Mouse (Mus musculus) liver, embryonic 11.5 days (tissue): ENCODE measurements at regions not wholly inside any gene's neighbourhood (a gene's known extent, or its start where the extent isn't known, plus 50 kb on each side); places are given as distances from the start of the nearest gene placed in this dataset.

Experiments used
- ATAC-seq: fragments of 200-750 bp; cut with Nextera tagmentation; replicated peaks from 2 replicates; pipeline ENCODE4 v1.8.0; 2017; ENCODE audit warnings: moderate number of reproducible peaks, mild to moderate bottlenecking, moderate TSS enrichment, moderate library complexity; ENCODE audit not compliant: low FRiP score
- DNase-seq: peaks from one replicate; pipeline ENCODE4 v3.0.0-alpha.2; 2017; ENCODE audit warnings: low spot score
- H3K27ac ChIP-seq: fragments of 300-500 bp; sonication (generic); 2 replicates; pipeline ENCODE4 v1.5.1; 2014; ENCODE audit warnings: mild to moderate bottlenecking, low read depth, low read length, control low read depth
- H3K27me3 ChIP-seq: fragments of 300-500 bp; sonication (generic); replicated peaks from 2 replicates; pipeline ENCODE4 v1.6.1; 2014; ENCODE audit warnings: low read length, mixed read lengths; ENCODE audit not compliant: control insufficient read depth, insufficient read depth
- H3K36me3 ChIP-seq: fragments of 300-500 bp; sonication (generic); 2 replicates; pipeline ENCODE4 v1.6.1; 2014; ENCODE audit warnings: mild to moderate bottlenecking, low read length, moderate library complexity, mixed read lengths; ENCODE audit not compliant: control insufficient read depth, insufficient read depth
- H3K4me1 ChIP-seq: fragments of 300-500 bp; sonication (generic); replicated peaks from 2 replicates; pipeline ENCODE4 v1.6.1; 2014; ENCODE audit warnings: low read length, mixed read lengths; ENCODE audit not compliant: control insufficient read depth, insufficient read depth
- H3K4me2 ChIP-seq: fragments of 300-500 bp; sonication (generic); 2 replicates; pipeline ENCODE4 v1.6.1; 2014; ENCODE audit warnings: mild to moderate bottlenecking, control low read depth, moderate library complexity
- H3K4me3 ChIP-seq: fragments of 300-500 bp; sonication (generic); 2 replicates; pipeline ENCODE4 v1.5.1; 2014; ENCODE audit warnings: low read depth, low read length, control low read depth
- H3K9ac ChIP-seq: fragments of 300-500 bp; sonication (generic); 2 replicates; pipeline ENCODE4 v1.6.1; 2014; ENCODE audit warnings: low read depth, low read length, control low read depth
- H3K9me3 ChIP-seq: fragments of 300-500 bp; sonication (generic); 2 replicates; pipeline ENCODE4 v1.6.1; 2016; ENCODE audit warnings: low read length, inconsistent platforms, mixed read lengths; ENCODE audit not compliant: control insufficient read depth
- WGBS: fragments of 180-500 bp; shearing (Covaris S2); extraction: QIAGEN DNeasy Blood & Tissue Kit; methylation state at CpG from one replicate; pipeline ENCODE4 v1.1.7; 2014; 5-methylcytosine and 5-hydroxymethylcytosine counted together

DNA sequence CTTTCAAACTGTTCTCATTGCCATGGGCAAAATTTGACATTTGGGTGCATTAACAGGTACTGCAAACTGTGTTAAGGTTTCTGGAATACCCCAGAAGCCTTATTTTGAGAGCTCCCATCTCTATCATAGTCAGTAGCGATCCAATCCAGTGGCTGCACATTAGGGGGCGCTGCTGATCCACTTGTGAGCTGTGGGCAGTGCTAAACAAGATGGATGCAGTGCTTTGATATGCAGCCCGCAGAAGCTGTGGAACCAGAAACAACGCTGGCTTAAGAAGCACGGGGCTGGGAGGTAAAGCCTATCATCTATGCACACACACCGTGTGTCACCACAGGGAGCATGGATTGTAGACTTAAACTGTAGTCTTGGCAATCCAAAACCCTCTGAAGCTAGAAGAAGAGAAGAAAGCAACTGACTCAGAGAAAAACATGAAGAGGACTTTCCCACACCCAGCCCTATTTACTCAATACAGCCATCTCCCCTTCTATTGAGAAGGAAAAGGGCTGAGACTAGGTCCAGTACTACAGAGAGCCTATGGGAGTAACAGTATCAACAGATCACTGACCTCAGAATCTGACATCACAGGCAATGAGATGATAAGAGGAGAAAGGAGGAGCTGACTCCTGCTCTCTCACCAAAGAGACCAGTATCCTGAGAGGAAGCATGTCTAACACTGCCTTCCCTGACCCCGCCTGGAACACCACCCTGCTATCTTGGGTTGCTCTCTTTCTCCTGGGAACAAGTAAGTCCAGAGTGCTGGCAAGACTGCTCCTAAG lies 83.1 kb upstream of the 2210010C04Rik start:
- 0 out of 2 replicates have a peak overlapping the region, but pooled peaks have one; percentile 26 for H3K9ac ChIP-seq
- peak overlapping the region; percentile 22; the same call in 1 of the 2 replicates for H3K27ac ChIP-seq
- peak overlapping the region; percentile 54 for H3K4me2 ChIP-seq
- ATAC-seq (peak; percentile 85), DNase-seq (peak; percentile 63)
- peaks cover 9% of the 10 kb centered on the region for H3K4me1 ChIP-seq
- no peaks in the 10 kb centered on the region for H3K27me3 ChIP-seq
- H3K4me3 ChIP-seq, result peak overlapping the region; percentile 20
- 12% methylated on average over 7 of the region's 7 CpGs for WGBS
- no peaks in the 10 kb centered on the region for H3K9me3 ChIP-seq
- no peaks in the 10 kb centered on the region for H3K36me3 ChIP-seq

- Histone ChIP-seq H3K4me2 (no peak overlapping the region), H3K4me1 (peaks cover 11% of the 10 kb centered on the region), H3K9ac (no peak overlapping the region), H3K27ac (no peak overlapping the region), H3K9me3 (no peaks in the 10 kb centered on the region), H3K4me3 (no peak overlapping the region), H3K36me3 (no peaks in the 10 kb centered on the region), H3K27me3 (no peaks in the 10 kb centered on the region)
- 43% methylated on average over 1 of the region's 1 CpGs for WGBS
- no peak for DNase-seq
- ATAC-seq, result peak; percentile 40; the same call in 1 of the 2 replicates
These were observed 78.6 kb upstream of the 2210010C04Rik start for GRCm38 (mm10) chr6:41113943-41114342.

- Histone ChIP-seq H3K27me3 (no peaks in the 10 kb centered on the region), H3K27ac (no peak overlapping the region), H3K4me2 (no peak overlapping the region), H3K9me3 (no peaks in the 10 kb centered on the region), H3K9ac (no peak overlapping the region), H3K36me3 (no peaks in the 10 kb centered on the region), H3K4me1 (0 out of 2 replicates have a peak, but pooled peaks cover 4% of the 10 kb centered on the region), H3K4me3 (no peak overlapping the region)
- ATAC-seq (peak; percentile 74), DNase-seq (peak; percentile 47)
- WGBS, result 35% methylated on average over 7 of the region's 7 CpGs
These were observed 77.7 kb upstream of the 2210010C04Rik start for GRCm38 (mm10) chr6:41112861-41113610.

DNA sequence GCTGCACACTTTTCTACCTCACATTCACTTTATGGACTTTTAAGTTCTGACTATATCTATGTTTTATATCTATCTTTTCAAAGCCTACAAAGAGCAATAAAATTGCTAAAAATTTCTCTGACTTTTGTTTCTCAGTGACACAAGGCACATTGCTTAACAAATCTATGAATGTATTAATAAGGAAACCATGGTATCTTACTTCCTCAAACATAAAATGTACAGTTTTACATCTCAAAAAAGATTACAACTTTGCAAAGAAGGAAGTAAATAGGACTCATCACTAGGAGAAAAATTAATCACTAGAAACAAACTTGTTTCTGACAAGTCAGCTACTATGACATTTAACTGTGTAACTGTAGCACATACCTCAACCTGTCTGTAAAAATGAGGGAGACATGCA lies 76.5 kb upstream of the 2210010C04Rik start:
- H3K4me1 ChIP-seq, result 0 out of 2 replicates have a peak, but pooled peaks cover 4% of the 10 kb centered on the region
- no peak for ATAC-seq
- no peak overlapping the region for H3K4me2 ChIP-seq
- H3K9me3 ChIP-seq, result no peaks in the 10 kb centered on the region
- H3K27ac ChIP-seq, result no peak overlapping the region
- no peak for DNase-seq
- no peaks in the 10 kb centered on the region for H3K27me3 ChIP-seq
- H3K36me3 ChIP-seq, result no peaks in the 10 kb centered on the region
- H3K9ac ChIP-seq, result no peak overlapping the region
- no peak overlapping the region for H3K4me3 ChIP-seq

- DNase-seq (no peak), ATAC-seq (no peak)
- no peak overlapping the region for H3K4me2 ChIP-seq
- no peak overlapping the region for H3K4me3 ChIP-seq
- H3K4me1 ChIP-seq, result peaks cover 8% of the 10 kb centered on the region; the same call in 1 of the 2 replicates
- no peaks in the 10 kb centered on the region for H3K9me3 ChIP-seq
- H3K36me3 ChIP-seq, result no peaks in the 10 kb centered on the region
- H3K9ac ChIP-seq, result no peak overlapping the region
- H3K27ac ChIP-seq, result no peak overlapping the region
- no peaks in the 10 kb centered on the region for H3K27me3 ChIP-seq
- WGBS, result 54% methylated on average over 1 of the region's 1 CpGs
These were observed 73.6 kb upstream of the 2210010C04Rik start for GRCm38 (mm10) chr6:41108897-41109296.

DNA sequence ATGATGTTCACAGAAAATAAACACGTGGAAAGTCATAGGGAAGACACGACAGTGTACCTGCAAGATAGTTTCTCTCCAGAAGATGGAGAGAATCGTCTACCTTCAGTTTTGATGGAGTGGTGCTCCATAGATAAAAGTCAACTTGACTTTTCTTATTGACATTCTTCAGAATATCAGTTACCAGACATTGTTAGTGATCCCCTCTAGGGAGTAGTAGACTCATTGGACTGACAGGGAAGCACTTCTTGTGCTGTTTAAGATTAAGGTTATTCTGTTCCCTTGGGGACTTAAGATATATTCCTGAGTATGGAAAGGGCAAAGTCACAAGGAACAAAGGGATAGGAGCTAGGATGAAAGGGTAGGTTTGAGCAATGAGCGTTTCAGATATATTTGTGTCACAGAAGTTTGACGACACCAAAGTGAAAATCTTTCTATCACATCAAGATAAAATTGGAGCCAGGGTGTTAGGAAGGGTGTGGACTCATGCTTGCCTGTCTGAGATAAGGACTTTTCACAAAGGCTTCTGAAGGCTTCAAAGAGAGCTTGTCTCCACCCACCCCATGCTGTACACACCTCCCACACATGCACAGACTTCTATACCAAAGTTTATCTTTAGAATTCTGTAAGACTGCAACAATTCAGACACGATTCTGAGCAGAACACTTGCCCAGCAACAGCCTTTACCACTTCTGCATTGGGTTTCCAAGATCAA lies 68.5 kb upstream of the 2210010C04Rik start:
- H3K9me3 ChIP-seq, result no peaks in the 10 kb centered on the region
- ATAC-seq (peak; percentile 99), DNase-seq (no peak)
- WGBS, result 42% methylated on average over 6 of the region's 6 CpGs
- H3K9ac ChIP-seq, result no peak overlapping the region
- peaks cover 8% of the 10 kb centered on the region; the same call in 1 of the 2 replicates for H3K4me1 ChIP-seq
- H3K4me2 ChIP-seq, result peak overlapping the region; percentile 23; the same call in 1 of the 2 replicates
- no peaks in the 10 kb centered on the region for H3K27me3 ChIP-seq
- H3K36me3 ChIP-seq, result no peaks in the 10 kb centered on the region
- 0 out of 2 replicates have a peak overlapping the region, but pooled peaks have one; percentile 8 for H3K27ac ChIP-seq
- no peak overlapping the region for H3K4me3 ChIP-seq

GRCm38 (mm10) chr6:41101997-41102396 lies 66.7 kb upstream of the 2210010C04Rik start:
- peaks cover 8% of the 10 kb centered on the region; the same call in 1 of the 2 replicates for H3K4me1 ChIP-seq
- no peak for DNase-seq
- ATAC-seq, result no peak
- H3K36me3 ChIP-seq, result no peaks in the 10 kb centered on the region
- H3K27ac ChIP-seq, result no peak overlapping the region
- no peak overlapping the region for H3K9ac ChIP-seq
- no peak overlapping the region for H3K4me2 ChIP-seq
- H3K9me3 ChIP-seq, result no peaks in the 10 kb centered on the region
- H3K4me3 ChIP-seq, result no peak overlapping the region
- no peaks in the 10 kb centered on the region for H3K27me3 ChIP-seq
- 57% methylated on average over 2 of the region's 2 CpGs for WGBS

DNA sequence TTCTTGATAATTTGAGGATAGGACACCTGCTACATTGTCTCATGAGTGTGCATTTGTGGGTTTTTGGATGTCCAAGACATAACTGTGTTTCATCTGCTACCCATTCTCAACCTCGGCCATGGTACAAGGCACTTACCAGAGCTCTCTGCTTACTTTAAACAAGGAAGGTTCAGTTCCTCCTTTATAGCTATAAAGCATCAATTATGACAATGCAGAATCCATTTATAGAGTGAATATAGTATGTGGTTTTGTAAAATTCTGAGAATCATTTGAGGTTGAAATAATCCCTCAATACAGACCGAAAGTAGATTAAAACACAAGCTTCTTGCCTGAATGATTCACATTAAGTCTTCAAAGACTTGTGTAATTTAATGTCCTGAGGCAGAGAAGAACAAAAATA lies 64.9 kb upstream of the 2210010C04Rik start:
- ATAC-seq, result no peak
- Histone ChIP-seq H3K36me3 (no peaks in the 10 kb centered on the region), H3K9me3 (no peaks in the 10 kb centered on the region), H3K9ac (no peak overlapping the region), H3K27ac (no peak overlapping the region), H3K4me1 (peaks cover 8% of the 10 kb centered on the region; the same call in 1 of the 2 replicates), H3K27me3 (no peaks in the 10 kb centered on the region), H3K4me2 (no peak overlapping the region), H3K4me3 (no peak overlapping the region)
- WGBS, result 85% methylated on average over 2 of the region's 2 CpGs
- no peak for DNase-seq
